Mouse (Mus musculus): ENCODE measurements at regions not wholly inside any gene's neighbourhood (a gene's known extent, or its start where the extent isn't known, plus 50 kb on each side); places are given as distances from the start of the nearest gene placed in this dataset.

- DNase-seq (ENCODE audit: low spot score): peak; percentile 61
Observed at GRCm38 (mm10) chr2:50932936-50933335, 216.0 kb downstream of the Rnd3 start.

- DNase-seq (ENCODE audit: low spot score): peak; percentile 45
Observed at GRCm38 (mm10) chr2:50921002-50921401, 227.9 kb downstream of the Rnd3 start.

- DNase-seq (ENCODE audit: low spot score): peak; percentile 6
Observed at GRCm38 (mm10) chr2:50916323-50917221, 232.3 kb downstream of the Rnd3 start.

- no peak for DNase-seq (ENCODE audit: low spot score)
Observed at GRCm38 (mm10) chr2:50915149-50915548, 233.8 kb downstream of the Rnd3 start.

- no peak for DNase-seq (ENCODE audit: low spot score)
Observed at GRCm38 (mm10) chr2:50914176-50914575, 234.7 kb downstream of the Rnd3 start.

GRCm38 (mm10) chr2:50908762-50909161 lies 240.1 kb downstream of the Rnd3 start:
- no peak for DNase-seq (ENCODE audit: low spot score)

GRCm38 (mm10) chr2:50902701-50903100 lies 246.2 kb downstream of the Rnd3 start:
- no peak for DNase-seq (ENCODE audit: low spot score)

GRCm38 (mm10) chr2:50902220-50902619 lies 246.7 kb downstream of the Rnd3 start:
- DNase-seq (ENCODE audit: low spot score): no peak

GRCm38 (mm10) chr2:50888992-50889391 lies 259.9 kb downstream of the Rnd3 start:
- DNase-seq (ENCODE audit: low spot score): no peak

GRCm38 (mm10) chr2:50887954-50888353 lies 261.0 kb downstream of the Rnd3 start:
- no peak for DNase-seq (ENCODE audit: low spot score)

GRCm38 (mm10) chr2:50885924-50886315 lies 263.0 kb downstream of the Rnd3 start:
- DNase-seq (ENCODE audit: low spot score): peak; percentile 32

GRCm38 (mm10) chr2:50885280-50885923 lies 263.5 kb downstream of the Rnd3 start:
- no peak for DNase-seq (ENCODE audit: low spot score)

GRCm38 (mm10) chr2:50881514-50882038 lies 267.3 kb downstream of the Rnd3 start:
- DNase-seq (ENCODE audit: low spot score): no peak

GRCm38 (mm10) chr2:50880806-50881205 lies 268.1 kb downstream of the Rnd3 start:
- DNase-seq (ENCODE audit: low spot score): no peak

GRCm38 (mm10) chr2:50877716-50878115 lies 271.2 kb downstream of the Rnd3 start:
- no peak for DNase-seq (ENCODE audit: low spot score)

- no peak for DNase-seq (ENCODE audit: low spot score)
Observed at GRCm38 (mm10) chr2:50875072-50875471, 273.8 kb downstream of the Rnd3 start.

GRCm38 (mm10) chr2:50853538-50854244 lies 295.2 kb downstream of the Rnd3 start:
- no peak for DNase-seq (ENCODE audit: low spot score)

GRCm38 (mm10) chr2:50852413-50852919 lies 296.4 kb downstream of the Rnd3 start:
- no peak for DNase-seq (ENCODE audit: low spot score)

- no peak for DNase-seq (ENCODE audit: low spot score)
Observed at GRCm38 (mm10) chr2:50850071-50850470, 298.8 kb downstream of the Rnd3 start.

- DNase-seq (ENCODE audit: low spot score): no peak
Observed at GRCm38 (mm10) chr2:50841881-50842280, 307.0 kb downstream of the Rnd3 start.

- no peak for DNase-seq (ENCODE audit: low spot score)
Observed at GRCm38 (mm10) chr2:50835511-50836320, 313.2 kb downstream of the Rnd3 start.

All from embryo, embryonic 10 days (tissue).